Mouse (Mus musculus): ENCODE data around the gene Ankrd7. TPM values are rescaled to one million over a fixed set of nuclear protein-coding genes. Genes with fewer than 3 reads are reported as not detected.
"Not testable (repeated sequence)": the region's sequence is repeated elsewhere in the genome, so short reads cannot be mapped to it uniquely, and the experiment has no call there.

Gene Ankrd7
- total RNA-seq (2021): not detected in 2 replicates
- long read RNA-seq, experiment 1: 0 reads
- long read RNA-seq, experiment 2: 0 reads

- no peak for DNase-seq
These were observed at the start of gene Ankrd7 for GRCm38 (mm10) chr6:18866018-18866417. Gene Ankrd7 (plus strand): TSS chr6:18866318.

GRCm38 (mm10) chr6:18819343-18819742 is 46.8 kb upstream of the Ankrd7 start:
- peak; percentile 74 for DNase-seq

- no peak for DNase-seq
These were observed 45.9 kb upstream of the Ankrd7 start for GRCm38 (mm10) chr6:18820246-18820645.

GRCm38 (mm10) chr6:18822812-18823211 is 43.3 kb upstream of the Ankrd7 start:
- DNase-seq: no peak

GRCm38 (mm10) chr6:18832958-18833357 is 33.2 kb upstream of the Ankrd7 start:
- DNase-seq: no peak

- not testable (repeated sequence) for DNase-seq
These were observed 21.6 kb upstream of the Ankrd7 start for GRCm38 (mm10) chr6:18844529-18844928.

GRCm38 (mm10) chr6:18845571-18845970 is 20.5 kb upstream of the Ankrd7 start:
- DNase-seq: not testable (repeated sequence)

- peak; percentile 99 for DNase-seq
These were observed 17.9 kb upstream of the Ankrd7 start, which contains the start of gene Lsm8 for GRCm38 (mm10) chr6:18848051-18848701. Gene Lsm8 (plus strand): TSS chr6:18848579.

- DNase-seq: no peak
These were observed 17.4 kb upstream of the Ankrd7 start for GRCm38 (mm10) chr6:18848702-18849061.

GRCm38 (mm10) chr6:18855323-18855722 is 10.8 kb upstream of the Ankrd7 start:
- DNase-seq: no peak

GRCm38 (mm10) chr6:18856487-18857078 is 9.5 kb upstream of the Ankrd7 start:
- DNase-seq: no peak

- no peak for DNase-seq
These were observed 22.9 kb downstream of the Ankrd7 start for GRCm38 (mm10) chr6:18889030-18889429.

GRCm38 (mm10) chr6:18894142-18894541 is 28.0 kb downstream of the Ankrd7 start:
- no peak for DNase-seq

- no peak for DNase-seq
These were observed 41.1 kb downstream of the Ankrd7 start for GRCm38 (mm10) chr6:18907173-18907572.

GRCm38 (mm10) chr6:18913179-18913578 is 47.1 kb downstream of the Ankrd7 start:
- DNase-seq: peak; percentile 10

- no peak for DNase-seq
These were observed 49.9 kb downstream of the Ankrd7 start for GRCm38 (mm10) chr6:18916021-18916420.

GRCm38 (mm10) chr6:18916471-18916870 is 50.4 kb downstream of the Ankrd7 start:
- DNase-seq: no peak

Other genes with a start within 250 kb of the Ankrd7 start
- 29.4 and 32.6 TPM in 2 replicates for gene Lsm8, start 17.7 kb upstream of the Ankrd7 start, total RNA-seq (2021)